Mouse (Mus musculus) liver, embryonic 12.5 days (tissue): ENCODE results near the gene Sik2. TPM values are rescaled to one million over a fixed set of nuclear protein-coding genes. Genes with fewer than 3 reads are reported as not detected.
A peak's percentile ranks its signal among the peaks of the same experiment; 100 is the strongest.

ENCODE experiments used
- ATAC-seq: fragments of 200-750 bp; cut with Nextera tagmentation; 2 replicates; pipeline ENCODE4 v1.8.0; 2017; ENCODE audit warnings: moderate number of reproducible peaks, mild to moderate bottlenecking, moderate library complexity
- H3K27ac ChIP-seq: fragments of 300-500 bp; sonication (generic); 2 replicates; pipeline ENCODE4 v1.5.1; 2016; ENCODE audit warnings: mild to moderate bottlenecking
- H3K27me3 ChIP-seq: fragments of 300-500 bp; sonication (generic); replicated peaks from 2 replicates; pipeline ENCODE4 v1.6.1; 2016; ENCODE audit warnings: mild to moderate bottlenecking, moderate library complexity
- H3K36me3 ChIP-seq: fragments of 300-500 bp; sonication (generic); 2 replicates; pipeline ENCODE4 v1.6.1; 2016; ENCODE audit warnings: mild to moderate bottlenecking, moderate library complexity
- H3K4me1 ChIP-seq: fragments of 300-500 bp; sonication (generic); 2 replicates; pipeline ENCODE4 v1.6.1; 2016
- H3K4me2 ChIP-seq: fragments of 300-500 bp; sonication (generic); 2 replicates; pipeline ENCODE4 v1.6.1; 2016; ENCODE audit warnings: mild to moderate bottlenecking, moderate library complexity
- H3K4me3 ChIP-seq: fragments of 300-500 bp; sonication (generic); 2 replicates; pipeline ENCODE4 v1.5.1; 2016; ENCODE audit warnings: mild to moderate bottlenecking, moderate library complexity
- H3K9ac ChIP-seq: fragments of 300-500 bp; sonication (generic); 2 replicates; pipeline ENCODE4 v1.6.1; 2016; ENCODE audit warnings: mild to moderate bottlenecking, moderate library complexity
- H3K9me3 ChIP-seq: fragments of 300-500 bp; sonication (generic); replicated peaks from 2 replicates; pipeline ENCODE4 v1.6.1; 2016; ENCODE audit warnings: mild to moderate bottlenecking, moderate library complexity
- WGBS: fragments of 180-500 bp; shearing (Covaris S2); methylation state at CpG from one replicate; pipeline ENCODE4 v1.1.7; 2016; ENCODE audit not compliant: insufficient replicate concordance; 5-methylcytosine and 5-hydroxymethylcytosine counted together
- polyA plus RNA-seq: library from polyadenylated mRNA; unstranded; fragments of >200 nt; fragmentation: Nextera tagmentation; extraction: Ambion mirVana; gene quantifications from 2 replicates; pipeline ENCODE4 v1.2.1, GENCODE M21; 2016

Gene Sik2
- polyA plus RNA-seq, 1 experiment from 2014 or later = 12.3 TPM

DNA sequence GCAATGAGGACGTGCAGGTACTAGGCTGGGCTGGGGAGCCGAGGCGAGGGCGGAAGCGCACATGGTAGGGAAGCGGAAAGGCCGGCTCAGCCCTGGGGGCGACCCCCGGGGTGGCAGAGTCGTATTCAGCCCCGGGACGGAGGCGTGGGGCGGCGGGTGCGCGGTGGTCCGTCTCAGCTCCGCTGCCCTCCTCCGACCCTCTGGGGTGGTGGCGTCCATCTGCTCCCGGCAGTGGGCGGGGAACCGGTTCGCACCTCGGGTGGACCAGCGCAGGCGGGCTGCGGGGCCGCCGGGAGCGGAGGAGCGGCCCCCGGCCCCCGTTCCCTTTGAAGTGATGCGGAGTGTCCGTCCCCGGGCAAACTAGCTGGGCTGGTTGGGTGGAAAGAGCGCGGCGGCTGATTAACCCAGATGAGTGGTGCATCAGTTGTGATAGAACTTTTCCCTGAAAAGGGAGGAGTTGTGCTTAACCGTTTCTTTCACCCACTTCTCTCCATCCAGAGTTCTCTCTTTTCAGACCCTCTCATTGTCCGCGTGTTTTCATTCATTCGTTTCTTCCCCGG, 151.7 kb downstream of the Sik2 start:
- peak overlapping the region; percentile 95 for H3K27ac ChIP-seq
- ATAC-seq = peak; percentile 46
- H3K4me3 ChIP-seq = peak overlapping the region; percentile 99
- peak overlapping the region; percentile 85 for H3K4me2 ChIP-seq
- peaks cover 37% of the 10 kb centered on the region for H3K36me3 ChIP-seq
- H3K9me3 ChIP-seq = no peaks in the 10 kb centered on the region
- peak overlapping the region; percentile 98 for H3K9ac ChIP-seq
- H3K27me3 ChIP-seq = no peaks in the 10 kb centered on the region
- WGBS = 2% methylated on average over 46 of the region's 46 CpGs
- H3K4me1 ChIP-seq = peaks cover 74% of the 10 kb centered on the region

DNA sequence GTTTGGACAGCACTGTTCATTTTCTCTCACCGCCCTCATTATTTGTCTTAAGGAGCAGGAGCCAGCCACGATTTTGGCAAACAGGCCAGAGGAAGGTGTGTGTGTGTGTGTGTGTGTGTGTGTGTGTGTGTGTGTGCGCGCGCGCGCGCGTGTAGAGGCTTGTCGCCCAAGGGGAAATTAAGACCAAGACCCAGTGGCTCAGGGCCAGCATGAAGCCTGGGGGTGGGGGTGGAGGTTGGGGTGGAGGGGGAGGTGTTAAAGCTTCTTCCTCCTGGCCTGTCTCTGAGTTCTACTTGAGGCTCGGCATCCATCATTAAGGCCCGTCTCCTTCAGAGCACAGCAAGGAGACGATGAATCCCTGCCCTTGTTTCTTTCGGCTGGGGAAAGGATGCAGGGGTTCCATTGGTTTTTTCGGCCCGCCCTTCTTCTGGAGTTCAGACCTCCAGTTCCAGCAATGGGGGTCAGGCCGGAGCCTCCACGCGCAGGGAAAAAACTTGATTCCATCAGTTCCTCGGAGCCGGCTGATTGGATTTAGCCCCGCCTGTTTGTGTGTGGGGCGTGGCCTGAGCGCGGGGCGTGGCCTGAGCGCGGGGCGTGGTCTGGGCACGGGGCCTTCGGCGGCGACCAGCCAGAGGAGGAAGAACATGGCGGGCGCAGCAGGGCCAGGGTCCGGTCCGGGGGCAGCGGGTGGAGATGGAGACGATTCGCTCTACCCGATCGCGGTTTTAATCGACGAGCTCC, 152.4 kb downstream of the Sik2 start:
- H3K27ac ChIP-seq = peak overlapping the region; percentile 95

DNA sequence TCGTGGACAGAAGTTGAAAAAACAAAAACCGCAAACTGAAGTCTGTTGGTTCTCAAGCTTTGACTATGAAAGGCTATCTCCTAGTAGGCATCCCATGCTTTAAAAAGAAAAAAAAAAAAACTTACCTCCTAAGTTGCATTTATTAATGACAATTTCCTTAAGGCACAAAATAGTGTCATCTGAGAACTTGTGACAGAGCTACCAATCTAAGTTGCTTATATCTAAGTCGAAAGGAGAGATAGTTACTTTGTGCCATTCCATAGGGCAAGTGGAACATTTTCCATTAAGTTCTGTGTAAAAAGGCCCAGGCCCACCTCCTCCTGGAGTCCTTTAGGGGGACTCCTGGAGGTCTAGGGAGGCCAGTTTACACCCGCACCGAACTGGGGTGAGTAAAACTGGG, 153.1 kb downstream of the Sik2 start:
- no peaks in the 10 kb centered on the region for H3K27me3 ChIP-seq
- peaks cover 23% of the 10 kb centered on the region for H3K36me3 ChIP-seq
- no peak for ATAC-seq
- peaks cover 84% of the 10 kb centered on the region for H3K4me1 ChIP-seq
- H3K9ac ChIP-seq = peak overlapping the region; percentile 98
- H3K27ac ChIP-seq = peak overlapping the region; percentile 95
- 46% methylated on average over 5 of the region's 5 CpGs for WGBS
- peak overlapping the region; percentile 99 for H3K4me3 ChIP-seq
- H3K9me3 ChIP-seq = no peaks in the 10 kb centered on the region
- peak overlapping the region; percentile 85 for H3K4me2 ChIP-seq

More for the DNA sequence above, 152.4 kb downstream of the Sik2 start:
- 1% methylated on average over 45 of the region's 45 CpGs for WGBS
- Histone ChIP-seq H3K27me3 (no peaks in the 10 kb centered on the region), H3K9ac (peak overlapping the region; percentile 98), H3K4me2 (peak overlapping the region; percentile 85), H3K9me3 (no peaks in the 10 kb centered on the region), H3K4me1 (peaks cover 78% of the 10 kb centered on the region), H3K36me3 (peaks cover 30% of the 10 kb centered on the region), H3K4me3 (peak overlapping the region; percentile 99)
- ATAC-seq = peak; percentile 70

DNA sequence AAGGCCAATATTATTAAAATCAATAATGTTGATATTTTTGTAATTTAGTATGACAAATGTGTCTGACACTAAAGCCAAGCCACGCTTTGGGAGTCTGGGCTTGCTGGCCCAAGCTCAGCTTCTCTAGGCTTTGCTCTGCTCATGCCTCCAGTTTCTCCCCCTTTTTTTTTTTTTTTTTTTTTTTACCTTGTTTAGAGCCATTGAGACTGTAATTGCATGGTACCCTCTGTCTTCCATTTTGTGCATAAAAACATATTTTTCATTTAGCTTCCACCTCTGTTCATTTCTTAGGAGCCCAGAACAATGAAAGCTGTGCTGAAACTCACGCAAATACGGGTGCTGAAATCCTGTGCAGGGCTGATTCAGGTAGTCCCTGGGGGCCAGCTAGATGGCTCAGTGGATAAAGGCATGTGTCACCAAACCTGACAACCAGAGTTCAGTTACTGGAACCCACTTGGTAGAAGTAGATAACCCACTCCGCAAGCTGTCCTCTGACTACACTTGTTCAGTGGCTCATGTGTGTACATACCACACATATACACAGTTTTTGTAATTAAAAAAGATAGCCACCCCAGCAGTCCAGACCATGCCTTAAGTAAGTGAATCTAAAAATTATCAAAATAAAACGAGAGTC, 153.6 kb downstream of the Sik2 start:
- H3K36me3 ChIP-seq = peaks cover 18% of the 10 kb centered on the region
- H3K4me2 ChIP-seq = peak overlapping the region; percentile 85
- peak overlapping the region; percentile 98; the same call in 1 of the 2 replicates for H3K9ac ChIP-seq
- ATAC-seq = peak; percentile 57
- H3K27me3 ChIP-seq = no peaks in the 10 kb centered on the region
- H3K27ac ChIP-seq = peak overlapping the region; percentile 95
- peak overlapping the region; percentile 26 for H3K4me3 ChIP-seq
- peaks cover 84% of the 10 kb centered on the region for H3K4me1 ChIP-seq
- H3K9me3 ChIP-seq = no peaks in the 10 kb centered on the region
- 29% methylated on average over 5 of the region's 5 CpGs for WGBS

DNA sequence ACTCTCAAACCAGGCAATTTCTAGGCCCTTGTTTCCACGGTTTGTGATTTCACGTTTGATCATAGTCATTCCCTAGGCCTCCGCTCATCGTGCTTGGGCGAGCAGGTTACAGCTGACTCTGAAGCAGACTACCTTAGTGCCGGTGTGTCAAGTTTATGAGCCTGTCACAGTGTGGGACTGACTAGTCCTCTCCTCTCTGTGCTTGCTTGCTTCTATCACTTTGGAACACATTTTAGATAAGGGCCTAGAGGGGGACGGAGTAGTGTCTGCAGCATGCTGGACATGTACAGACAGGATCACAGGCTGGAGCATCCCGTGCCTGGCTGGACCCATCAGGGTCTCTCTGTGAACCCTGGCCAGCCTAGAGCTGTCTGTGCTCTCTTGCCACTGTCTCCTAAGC, 154.5 kb downstream of the Sik2 start:
- Histone ChIP-seq H3K4me1 (peaks cover 84% of the 10 kb centered on the region), H3K9me3 (no peaks in the 10 kb centered on the region), H3K27me3 (no peaks in the 10 kb centered on the region), H3K27ac (peak overlapping the region; percentile 95), H3K4me3 (peak overlapping the region; percentile 26), H3K4me2 (peak overlapping the region; percentile 85), H3K9ac (peak overlapping the region; percentile 66), H3K36me3 (peaks cover 9% of the 10 kb centered on the region)
- 28% methylated on average over 8 of the region's 8 CpGs for WGBS
- peak; percentile 88 for ATAC-seq

DNA sequence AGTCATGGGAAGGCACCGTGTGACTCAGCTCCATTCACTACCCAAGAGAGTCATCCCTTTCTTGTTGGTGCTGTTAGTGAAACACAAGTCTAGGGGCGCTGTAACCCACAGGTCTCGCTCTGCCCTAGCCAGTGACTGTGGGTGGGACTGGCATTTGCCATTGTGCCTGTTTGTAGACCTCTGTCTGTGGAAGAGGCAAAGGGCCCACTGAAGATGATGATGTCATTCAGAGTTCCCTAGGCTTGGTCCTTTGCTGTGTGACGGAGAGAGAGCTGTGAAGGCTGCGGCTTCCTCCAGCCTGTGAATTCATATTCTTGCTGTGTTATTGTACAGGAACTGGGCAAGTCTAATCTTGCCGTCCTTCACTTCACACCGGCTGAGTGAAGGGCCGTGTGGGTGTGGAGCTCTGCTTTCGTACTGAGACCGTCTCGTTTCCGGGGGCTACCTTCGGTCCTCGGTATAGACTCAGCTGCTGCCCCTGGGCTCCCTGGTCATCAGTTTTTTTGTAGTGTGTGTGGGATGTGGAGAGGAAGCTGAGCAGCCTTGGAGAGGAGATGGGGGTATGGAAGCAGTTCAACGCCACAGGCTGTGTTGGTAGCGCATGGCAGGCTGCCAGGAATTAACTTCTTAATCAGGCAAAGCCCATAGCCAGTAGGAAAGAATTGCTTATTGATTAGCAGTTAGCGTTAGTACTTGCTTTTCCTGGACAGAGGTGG, 156.1 kb downstream of the Sik2 start:
- Histone ChIP-seq H3K4me1 (peaks cover 87% of the 10 kb centered on the region), H3K4me3 (no peak overlapping the region), H3K4me2 (peak overlapping the region; percentile 21; the same call in 1 of the 2 replicates), H3K27me3 (no peaks in the 10 kb centered on the region), H3K9ac (peak overlapping the region; percentile 47; the same call in 1 of the 2 replicates), H3K9me3 (no peaks in the 10 kb centered on the region), H3K36me3 (no peaks in the 10 kb centered on the region), H3K27ac (peak overlapping the region; percentile 95)
- no peak for ATAC-seq
- WGBS = 65% methylated on average over 17 of the region's 17 CpGs

DNA sequence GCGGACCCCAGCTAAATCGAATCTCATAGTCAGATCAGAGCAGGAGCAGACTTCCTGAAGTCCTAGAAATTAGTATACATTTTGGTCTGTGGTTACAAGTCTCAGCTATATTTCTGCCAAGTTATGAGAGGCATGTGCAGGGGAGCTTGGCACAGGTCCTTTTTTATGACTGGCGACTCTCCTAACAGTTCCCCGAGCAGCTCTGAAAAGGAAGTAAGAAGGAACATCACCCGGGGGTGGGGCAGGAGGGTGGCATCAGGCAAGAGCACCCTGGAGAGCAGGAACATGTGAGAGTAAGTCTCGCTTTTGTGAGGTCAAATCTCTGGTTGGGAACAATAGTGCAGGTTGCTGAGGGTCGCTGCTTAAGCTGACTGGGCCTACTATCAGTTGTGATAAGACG, 158.2 kb downstream of the Sik2 start:
- H3K27ac ChIP-seq = no peak overlapping the region
- H3K4me3 ChIP-seq = no peak overlapping the region
- no peaks in the 10 kb centered on the region for H3K9me3 ChIP-seq
- no peak for ATAC-seq
- peaks cover 79% of the 10 kb centered on the region for H3K4me1 ChIP-seq
- peak overlapping the region; percentile 40; the same call in 1 of the 2 replicates for H3K9ac ChIP-seq
- no peaks in the 10 kb centered on the region for H3K27me3 ChIP-seq
- H3K4me2 ChIP-seq = no peak overlapping the region
- H3K36me3 ChIP-seq = no peaks in the 10 kb centered on the region
- 45% methylated on average over 8 of the region's 8 CpGs for WGBS

DNA sequence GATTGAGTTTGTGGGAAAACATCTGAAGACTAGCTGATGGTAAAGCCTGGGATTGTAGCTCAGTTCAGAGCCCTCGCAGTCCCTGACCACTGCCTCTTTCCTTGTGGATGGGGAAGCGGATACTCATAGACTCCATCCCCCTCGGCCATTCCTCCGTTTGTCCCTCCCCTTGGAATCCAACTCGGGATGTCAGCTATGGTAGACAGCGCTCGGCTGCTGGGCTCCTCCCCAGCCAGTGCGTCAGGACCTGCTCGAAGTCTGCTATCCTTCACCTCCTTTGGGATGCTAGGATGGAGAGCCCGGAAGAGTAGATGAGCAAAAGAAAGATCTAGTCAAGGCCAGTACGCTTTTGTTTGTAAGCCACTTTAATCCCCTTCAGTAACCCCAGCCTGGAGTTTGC, 158.6 kb downstream of the Sik2 start:
- Histone ChIP-seq H3K27me3 (no peaks in the 10 kb centered on the region), H3K9me3 (no peaks in the 10 kb centered on the region), H3K27ac (0 out of 2 replicates have a peak overlapping the region, but pooled peaks have one; percentile 24), H3K9ac (no peak overlapping the region), H3K4me3 (no peak overlapping the region), H3K4me1 (peaks cover 74% of the 10 kb centered on the region), H3K4me2 (no peak overlapping the region), H3K36me3 (no peaks in the 10 kb centered on the region)
- ATAC-seq = no peak
- 59% methylated on average over 11 of the region's 11 CpGs for WGBS

DNA sequence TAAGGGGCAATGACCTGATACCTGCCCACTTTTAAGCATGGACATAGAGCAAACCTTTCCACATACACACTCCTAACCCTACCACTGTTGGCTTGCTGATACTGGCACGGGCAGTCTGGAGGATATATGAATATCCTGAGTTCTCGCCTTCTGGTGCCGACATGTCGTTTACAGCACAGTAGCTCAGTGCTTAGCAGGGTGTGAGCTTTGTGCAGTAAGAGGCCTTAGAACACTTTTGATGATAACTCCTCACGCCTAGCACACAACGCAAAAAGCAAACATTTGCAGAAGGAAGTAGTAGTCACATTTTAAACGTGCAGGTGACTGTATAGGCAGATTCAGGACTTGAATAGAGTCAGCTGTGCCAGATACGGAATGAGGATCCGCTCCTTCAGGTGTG, 159.1 kb downstream of the Sik2 start:
- Histone ChIP-seq H3K4me2 (no peak overlapping the region), H3K9ac (no peak overlapping the region), H3K27ac (peak overlapping the region; percentile 24), H3K9me3 (no peaks in the 10 kb centered on the region), H3K27me3 (no peaks in the 10 kb centered on the region), H3K36me3 (0 out of 2 replicates have a peak, but pooled peaks cover 2% of the 10 kb centered on the region), H3K4me3 (no peak overlapping the region), H3K4me1 (peaks cover 69% of the 10 kb centered on the region)
- WGBS = 64% methylated on average over 9 of the region's 9 CpGs
- ATAC-seq = no peak

DNA sequence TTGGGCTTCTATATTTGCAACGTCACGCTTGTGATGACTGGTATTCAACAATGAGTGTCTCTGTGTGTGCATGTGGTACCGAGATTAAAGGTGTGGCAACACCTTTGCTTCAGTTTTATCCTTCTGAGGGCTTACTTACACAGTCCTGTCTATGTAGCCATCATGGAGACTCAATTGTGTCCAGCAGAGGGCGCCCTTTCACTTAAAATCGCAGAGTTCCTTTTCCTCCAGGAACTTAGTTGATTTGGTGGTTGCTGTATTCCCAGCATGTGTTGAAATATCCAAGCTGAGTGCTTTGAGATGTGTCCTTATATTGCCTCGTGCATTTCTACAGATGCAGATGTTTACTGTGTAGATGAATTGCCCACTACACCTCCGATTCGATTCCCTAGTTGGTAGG, 159.6 kb downstream of the Sik2 start:
- no peaks in the 10 kb centered on the region for H3K9me3 ChIP-seq
- H3K27ac ChIP-seq = peak overlapping the region; percentile 68; the same call in 1 of the 2 replicates
- H3K4me3 ChIP-seq = no peak overlapping the region
- H3K27me3 ChIP-seq = no peaks in the 10 kb centered on the region
- WGBS = 21% methylated on average over 8 of the region's 8 CpGs
- H3K9ac ChIP-seq = no peak overlapping the region
- H3K4me1 ChIP-seq = peaks cover 64% of the 10 kb centered on the region
- peaks cover 7% of the 10 kb centered on the region for H3K36me3 ChIP-seq
- ATAC-seq = peak; percentile 70
- H3K4me2 ChIP-seq = no peak overlapping the region

DNA sequence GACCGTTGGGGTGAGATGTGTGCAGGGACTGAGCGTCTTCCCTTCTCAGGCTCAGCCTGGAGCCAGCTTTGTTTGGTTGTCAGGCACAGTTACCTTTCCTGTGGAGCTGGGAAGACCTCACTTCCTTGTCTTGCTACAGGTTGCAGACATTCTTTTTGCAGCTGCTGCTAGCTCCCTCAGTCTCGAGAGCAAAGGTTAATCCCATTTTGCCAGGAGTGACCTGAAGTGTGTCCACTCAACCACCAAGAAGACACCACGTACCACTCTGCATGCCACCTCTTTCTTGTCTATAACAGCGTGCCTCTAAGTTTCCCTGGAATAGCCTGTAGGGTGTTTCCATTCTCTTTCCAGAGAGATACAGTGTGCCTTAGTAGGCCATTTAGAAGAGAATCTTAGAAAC, 160.1 kb downstream of the Sik2 start:
- WGBS = 62% methylated on average over 5 of the region's 5 CpGs
- Histone ChIP-seq H3K4me2 (no peak overlapping the region), H3K36me3 (peaks cover 11% of the 10 kb centered on the region), H3K9me3 (no peaks in the 10 kb centered on the region), H3K4me1 (peaks cover 60% of the 10 kb centered on the region), H3K27me3 (no peaks in the 10 kb centered on the region), H3K4me3 (no peak overlapping the region), H3K9ac (no peak overlapping the region), H3K27ac (peak overlapping the region; percentile 68)
- peak; percentile 20 for ATAC-seq
